Mouse (Mus musculus): ENCODE measurements around the gene Evc. TPM values are rescaled to one million over a fixed set of nuclear protein-coding genes. Genes with fewer than 3 reads are reported as not detected.

Evc gene
- total and polyA plus RNA-seq, 2 experiments: 4.2 to 5.9 TPM

DNA sequence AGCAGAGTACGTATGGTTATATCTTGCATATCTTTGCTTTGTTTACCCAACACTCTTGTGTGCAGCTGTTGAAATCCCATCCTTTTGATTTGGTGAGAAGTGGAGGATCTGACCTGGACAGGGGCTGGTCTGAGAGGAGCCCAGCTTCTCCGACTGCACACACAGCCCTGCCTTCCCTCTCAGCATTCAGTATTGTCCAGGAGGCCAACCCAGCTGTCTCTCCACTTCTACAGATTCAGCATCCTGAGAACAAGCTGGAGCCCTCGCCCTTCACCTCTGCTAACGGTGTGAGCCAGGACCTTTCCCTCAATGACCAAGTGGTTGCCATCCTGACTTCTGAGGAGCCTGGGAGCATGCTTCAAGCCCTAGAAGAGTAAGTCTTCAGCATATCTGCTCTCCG, 26.6 kb upstream of the Evc start:
- Histone ChIP-seq H3K79me2 (ENCODE audit: control insufficient read depth, insufficient read depth, low read length) (no peaks in the 10 kb centered on the region), H3K4me3 (ENCODE audit: insufficient read depth, low read depth, low read length) (no peak overlapping the region), H3K36me3 (ENCODE audit: control insufficient read depth, insufficient read depth, low read length) (no peaks in the 10 kb centered on the region), H3K4me1 (ENCODE audit: control insufficient read depth, insufficient read depth, low read length) (no peaks in the 10 kb centered on the region), H3K27me3 (ENCODE audit: control insufficient read depth, insufficient read depth, low read length) (no peaks in the 10 kb centered on the region), H3K27ac (replicated peaks; ENCODE audit: insufficient read depth, low read depth, low read length) (no peak overlapping the region), H3K9ac (ENCODE audit: low read depth, low read length) (no peak overlapping the region)
- no peak for DNase-seq (ENCODE audit: extremely low read depth, low read depth, low spot score)
- WGBS: 82% methylated on average over 5 of the region's 5 CpGs
- no peak for TF ChIP-seq POLR2A (IDR thresholded peaks at IDR 0.05; ENCODE audit: extremely low read depth, insufficient read depth, low read length)
- no peak for TF ChIP-seq CTCF (IDR thresholded peaks at IDR 0.05; ENCODE audit: low read depth, low read length)

DNA sequence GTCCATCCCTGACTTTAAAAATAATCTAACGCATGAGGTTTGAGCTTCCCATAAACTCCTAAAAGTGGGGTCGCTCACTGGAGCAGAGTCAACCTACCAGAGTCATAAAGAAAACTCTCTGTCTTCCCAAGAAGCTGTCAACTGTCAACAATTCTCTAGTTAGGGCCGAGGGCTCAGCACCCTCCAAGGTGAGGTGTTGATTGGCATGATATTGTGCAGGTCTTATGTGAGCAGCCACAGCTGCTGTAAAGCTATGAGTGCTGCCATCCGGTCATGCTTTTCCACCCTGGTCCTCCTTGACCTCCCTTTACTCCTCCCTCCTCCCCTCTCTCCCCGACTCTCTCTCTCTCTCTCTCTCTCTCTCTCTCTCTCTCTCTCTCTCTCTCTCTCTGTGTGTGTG, 25.9 kb upstream of the Evc start:
- DNase-seq (ENCODE audit: extremely low read depth, low read depth, low spot score): no peak
- Histone ChIP-seq H3K79me2 (ENCODE audit: control insufficient read depth, insufficient read depth, low read length) (no peaks in the 10 kb centered on the region), H3K4me3 (ENCODE audit: insufficient read depth, low read depth, low read length) (no peak overlapping the region), H3K4me1 (ENCODE audit: control insufficient read depth, insufficient read depth, low read length) (no peaks in the 10 kb centered on the region), H3K36me3 (ENCODE audit: control insufficient read depth, insufficient read depth, low read length) (no peaks in the 10 kb centered on the region), H3K9ac (ENCODE audit: low read depth, low read length) (no peak overlapping the region), H3K27ac (replicated peaks; ENCODE audit: insufficient read depth, low read depth, low read length) (no peak overlapping the region), H3K27me3 (ENCODE audit: control insufficient read depth, insufficient read depth, low read length) (no peaks in the 10 kb centered on the region)
- TF ChIP-seq CTCF (IDR thresholded peaks at IDR 0.05; ENCODE audit: low read depth, low read length): no peak
- no peak for TF ChIP-seq POLR2A (IDR thresholded peaks at IDR 0.05; ENCODE audit: extremely low read depth, insufficient read depth, low read length)
- 75% methylated on average over 5 of the region's 5 CpGs for WGBS

DNA sequence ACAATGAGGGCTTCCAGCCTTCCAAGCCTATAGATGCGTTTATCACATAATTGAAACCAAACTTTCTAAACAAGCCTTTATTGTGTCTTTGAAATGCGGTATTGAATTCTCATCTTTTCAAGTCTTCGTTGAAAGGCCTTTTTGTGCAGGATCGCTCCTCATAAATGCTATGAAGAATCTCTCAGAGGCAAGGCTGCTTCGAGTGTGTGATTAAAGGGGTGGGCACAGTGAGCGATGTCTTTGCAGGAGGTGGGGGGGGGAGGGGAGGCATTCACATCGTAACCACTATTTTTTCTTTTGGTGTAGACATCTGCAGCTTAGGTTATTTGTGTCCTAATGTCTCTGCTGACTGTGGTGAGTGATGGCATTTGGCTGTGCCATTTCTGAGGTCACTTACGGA, 19.3 kb upstream of the Evc start:
- DNase-seq (ENCODE audit: extremely low read depth, low read depth, low spot score): no peak
- Histone ChIP-seq H3K36me3 (ENCODE audit: control insufficient read depth, insufficient read depth, low read length) (no peaks in the 10 kb centered on the region), H3K27me3 (ENCODE audit: control insufficient read depth, insufficient read depth, low read length) (no peaks in the 10 kb centered on the region), H3K9ac (ENCODE audit: low read depth, low read length) (no peak overlapping the region), H3K4me1 (ENCODE audit: control insufficient read depth, insufficient read depth, low read length) (no peaks in the 10 kb centered on the region), H3K4me3 (ENCODE audit: insufficient read depth, low read depth, low read length) (no peak overlapping the region), H3K79me2 (ENCODE audit: control insufficient read depth, insufficient read depth, low read length) (no peaks in the 10 kb centered on the region), H3K27ac (replicated peaks; ENCODE audit: insufficient read depth, low read depth, low read length) (no peak overlapping the region)
- TF ChIP-seq POLR2A (IDR thresholded peaks at IDR 0.05; ENCODE audit: extremely low read depth, insufficient read depth, low read length) (no peak), CTCF (IDR thresholded peaks at IDR 0.05; ENCODE audit: low read depth, low read length) (no peak)
- WGBS: 91% methylated on average over 8 of the region's 8 CpGs

DNA sequence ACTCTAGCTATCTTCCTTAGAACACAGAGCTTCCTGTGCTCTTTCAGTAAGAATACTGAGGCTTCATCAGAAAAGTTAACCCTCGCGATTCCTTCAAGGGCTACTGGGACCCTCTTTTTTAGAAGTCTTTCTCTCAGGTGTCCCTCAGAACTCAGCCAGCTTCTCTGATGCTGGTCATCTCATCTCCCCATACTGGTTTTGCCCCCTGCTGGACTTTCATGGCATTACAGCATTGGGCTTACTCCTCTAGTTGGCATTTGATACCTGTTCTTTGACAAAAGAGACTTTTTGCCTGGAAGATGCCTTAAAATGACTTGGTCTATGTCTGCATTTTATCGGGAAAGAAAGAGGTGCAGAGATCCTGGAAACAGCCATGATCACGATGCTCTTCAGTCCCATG, 17.7 kb upstream of the Evc start:
- H3K9ac ChIP-seq (ENCODE audit: low read depth, low read length): no peak overlapping the region
- H3K36me3 ChIP-seq (ENCODE audit: control insufficient read depth, insufficient read depth, low read length): no peaks in the 10 kb centered on the region
- DNase-seq (ENCODE audit: extremely low read depth, low read depth, low spot score): peak; percentile 41
- TF ChIP-seq CTCF (IDR thresholded peaks at IDR 0.05; ENCODE audit: low read depth, low read length) (peak; percentile 40; the same call in 1 of the 2 replicates), POLR2A (IDR thresholded peaks at IDR 0.05; ENCODE audit: extremely low read depth, insufficient read depth, low read length) (no peak)
- no peaks in the 10 kb centered on the region for H3K27me3 ChIP-seq (ENCODE audit: control insufficient read depth, insufficient read depth, low read length)
- no peaks in the 10 kb centered on the region for H3K79me2 ChIP-seq (ENCODE audit: control insufficient read depth, insufficient read depth, low read length)
- H3K4me1 ChIP-seq (ENCODE audit: control insufficient read depth, insufficient read depth, low read length): no peaks in the 10 kb centered on the region
- no peak overlapping the region for H3K27ac ChIP-seq (replicated peaks; ENCODE audit: insufficient read depth, low read depth, low read length)
- 73% methylated on average over 4 of the region's 4 CpGs for WGBS
- no peak overlapping the region for H3K4me3 ChIP-seq (ENCODE audit: insufficient read depth, low read depth, low read length)

DNA sequence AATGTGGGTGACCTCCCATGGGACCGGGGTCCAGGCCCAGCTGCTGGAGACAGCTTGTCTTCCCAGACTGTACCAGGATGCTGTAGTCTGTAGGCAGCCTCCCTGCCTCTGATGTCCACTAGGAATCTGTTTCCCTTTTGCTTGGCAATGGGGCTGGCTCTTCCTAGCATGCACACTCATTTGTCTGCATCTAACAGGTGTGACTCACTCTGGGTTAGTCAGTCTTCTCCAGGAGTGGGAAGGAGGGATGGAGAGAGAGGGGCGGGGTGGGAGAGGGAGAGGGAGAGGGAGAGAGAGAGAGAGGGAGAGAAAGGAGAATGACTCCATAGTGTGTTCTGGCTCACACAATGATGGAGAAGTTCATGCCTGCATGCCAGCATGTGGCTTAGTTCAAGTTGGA, 15.1 kb upstream of the Evc start:
- Histone ChIP-seq H3K79me2 (ENCODE audit: control insufficient read depth, insufficient read depth, low read length) (no peaks in the 10 kb centered on the region), H3K4me3 (ENCODE audit: insufficient read depth, low read depth, low read length) (no peak overlapping the region), H3K4me1 (ENCODE audit: control insufficient read depth, insufficient read depth, low read length) (no peaks in the 10 kb centered on the region), H3K27me3 (ENCODE audit: control insufficient read depth, insufficient read depth, low read length) (no peaks in the 10 kb centered on the region), H3K9ac (ENCODE audit: low read depth, low read length) (no peak overlapping the region), H3K27ac (replicated peaks; ENCODE audit: insufficient read depth, low read depth, low read length) (no peak overlapping the region), H3K36me3 (ENCODE audit: control insufficient read depth, insufficient read depth, low read length) (no peaks in the 10 kb centered on the region)
- WGBS: 84% methylated on average over 2 of the region's 2 CpGs
- no peak for DNase-seq (ENCODE audit: extremely low read depth, low read depth, low spot score)
- TF ChIP-seq POLR2A (IDR thresholded peaks at IDR 0.05; ENCODE audit: extremely low read depth, insufficient read depth, low read length): no peak

DNA sequence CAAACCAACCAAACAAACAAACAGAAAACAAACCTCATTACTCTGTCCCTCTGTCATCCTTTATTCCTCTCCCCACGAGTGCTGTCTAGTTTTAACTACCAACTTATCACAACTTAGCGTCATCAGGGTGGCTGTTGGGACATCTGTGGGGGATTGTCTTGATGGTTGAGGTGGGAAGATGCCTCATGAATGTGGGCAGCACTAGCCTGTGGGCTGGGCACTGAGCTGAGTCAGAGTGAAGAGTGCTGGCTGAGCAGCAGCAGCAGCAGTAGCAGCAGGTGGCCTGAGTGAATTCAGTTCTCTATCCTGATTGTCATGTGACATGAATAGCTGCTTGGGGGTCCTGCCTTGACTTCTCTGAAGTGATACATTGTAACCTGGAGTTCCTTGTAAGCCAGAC, 7.3 kb upstream of the Evc start:
- TF ChIP-seq POLR2A (IDR thresholded peaks at IDR 0.05; ENCODE audit: extremely low read depth, insufficient read depth, low read length) (no peak), CTCF (IDR thresholded peaks at IDR 0.05; ENCODE audit: low read depth, low read length) (no peak)
- no peaks in the 10 kb centered on the region for H3K79me2 ChIP-seq (ENCODE audit: control insufficient read depth, insufficient read depth, low read length)
- no peak for DNase-seq (ENCODE audit: extremely low read depth, low read depth, low spot score)
- H3K36me3 ChIP-seq (ENCODE audit: control insufficient read depth, insufficient read depth, low read length): no peaks in the 10 kb centered on the region
- no peak overlapping the region for H3K27ac ChIP-seq (replicated peaks; ENCODE audit: insufficient read depth, low read depth, low read length)
- no peaks in the 10 kb centered on the region for H3K27me3 ChIP-seq (ENCODE audit: control insufficient read depth, insufficient read depth, low read length)
- no peaks in the 10 kb centered on the region for H3K4me1 ChIP-seq (ENCODE audit: control insufficient read depth, insufficient read depth, low read length)
- no peak overlapping the region for H3K4me3 ChIP-seq (ENCODE audit: insufficient read depth, low read depth, low read length)
- no peak overlapping the region for H3K9ac ChIP-seq (ENCODE audit: low read depth, low read length)
- 85% methylated on average over 2 of the region's 2 CpGs for WGBS

Data from liver, adult 2 months (tissue).